Mouse (Mus musculus): Measurements from ENCODE around the gene Ccdc190. TPM values are rescaled to one million over a fixed set of nuclear protein-coding genes. Genes with fewer than 3 reads are reported as not detected.

Ccdc190 gene
- polyA plus RNA-seq, 1 experiment = 0.48 TPM

- H3K27ac ChIP-seq (ENCODE audit: control insufficient read depth, insufficient read depth, low read depth, low read length) = no peak overlapping the region
- H3K36me3 ChIP-seq (ENCODE audit: control insufficient read depth, insufficient read depth, low read length) = no peaks in the 10 kb centered on the region
- H3K4me1 ChIP-seq (ENCODE audit: control insufficient read depth, insufficient read depth, low read length) = peaks cover 7% of the 10 kb centered on the region
- TF ChIP-seq CTCF (IDR thresholded peaks at IDR 0.05; ENCODE audit: control insufficient read depth, insufficient read depth, insufficient replicate concordance, low read depth, low read length) (no peak), POLR2A (IDR thresholded peaks at IDR 0.05; ENCODE audit: control insufficient read depth, low read depth, low read length) (no peak)
- H3K27me3 ChIP-seq (ENCODE audit: control insufficient read depth, insufficient read depth, low read length) = no peaks in the 10 kb centered on the region
- H3K4me3 ChIP-seq (ENCODE audit: control insufficient read depth, low read depth, low read length) = no peak overlapping the region
Measured at GRCm38 (mm10) chr1:169932122-169932746, 3.8 kb downstream of the Ccdc190 start.

GRCm38 (mm10) chr1:169934005-169934725 lies 5.7 kb downstream of the Ccdc190 start:
- H3K36me3 ChIP-seq (ENCODE audit: control insufficient read depth, insufficient read depth, low read length) = no peaks in the 10 kb centered on the region
- peaks cover 7% of the 10 kb centered on the region for H3K4me1 ChIP-seq (ENCODE audit: control insufficient read depth, insufficient read depth, low read length)
- no peaks in the 10 kb centered on the region for H3K27me3 ChIP-seq (ENCODE audit: control insufficient read depth, insufficient read depth, low read length)
- peak overlapping the region; percentile 65 for H3K4me3 ChIP-seq (ENCODE audit: control insufficient read depth, low read depth, low read length)
- no peak overlapping the region for H3K27ac ChIP-seq (ENCODE audit: control insufficient read depth, insufficient read depth, low read depth, low read length)
- TF ChIP-seq CTCF (IDR thresholded peaks at IDR 0.05; ENCODE audit: control insufficient read depth, insufficient read depth, insufficient replicate concordance, low read depth, low read length) = peak; percentile 7; the same call in 1 of the 2 replicates
- TF ChIP-seq POLR2A (IDR thresholded peaks at IDR 0.05; ENCODE audit: control insufficient read depth, low read depth, low read length) = no peak

GRCm38 (mm10) chr1:169939345-169939744 lies 10.9 kb downstream of the Ccdc190 start:
- H3K4me3 ChIP-seq (ENCODE audit: control insufficient read depth, low read depth, low read length) = no peak overlapping the region
- H3K27me3 ChIP-seq (ENCODE audit: control insufficient read depth, insufficient read depth, low read length) = no peaks in the 10 kb centered on the region
- H3K4me1 ChIP-seq (ENCODE audit: control insufficient read depth, insufficient read depth, low read length) = no peaks in the 10 kb centered on the region
- TF ChIP-seq CTCF (IDR thresholded peaks at IDR 0.05; ENCODE audit: control insufficient read depth, insufficient read depth, insufficient replicate concordance, low read depth, low read length) = no peak
- TF ChIP-seq POLR2A (IDR thresholded peaks at IDR 0.05; ENCODE audit: control insufficient read depth, low read depth, low read length) = no peak
- no peaks in the 10 kb centered on the region for H3K36me3 ChIP-seq (ENCODE audit: control insufficient read depth, insufficient read depth, low read length)
- H3K27ac ChIP-seq (ENCODE audit: control insufficient read depth, insufficient read depth, low read depth, low read length) = no peak overlapping the region

GRCm38 (mm10) chr1:169946004-169946403 lies 17.6 kb downstream of the Ccdc190 start:
- H3K27me3 ChIP-seq (ENCODE audit: control insufficient read depth, insufficient read depth, low read length) = no peaks in the 10 kb centered on the region
- H3K27ac ChIP-seq (ENCODE audit: control insufficient read depth, insufficient read depth, low read depth, low read length) = no peak overlapping the region
- H3K36me3 ChIP-seq (ENCODE audit: control insufficient read depth, insufficient read depth, low read length) = no peaks in the 10 kb centered on the region
- no peak for TF ChIP-seq POLR2A (IDR thresholded peaks at IDR 0.05; ENCODE audit: control insufficient read depth, low read depth, low read length)
- TF ChIP-seq CTCF (IDR thresholded peaks at IDR 0.05; ENCODE audit: control insufficient read depth, insufficient read depth, insufficient replicate concordance, low read depth, low read length) = no peak
- peaks cover 2% of the 10 kb centered on the region; the same call in 1 of the 2 replicates for H3K4me1 ChIP-seq (ENCODE audit: control insufficient read depth, insufficient read depth, low read length)
- H3K4me3 ChIP-seq (ENCODE audit: control insufficient read depth, low read depth, low read length) = no peak overlapping the region

GRCm38 (mm10) chr1:169947654-169948053 lies 19.2 kb downstream of the Ccdc190 start:
- Histone ChIP-seq H3K4me3 (ENCODE audit: control insufficient read depth, low read depth, low read length) (no peak overlapping the region), H3K27ac (ENCODE audit: control insufficient read depth, insufficient read depth, low read depth, low read length) (no peak overlapping the region), H3K4me1 (ENCODE audit: control insufficient read depth, insufficient read depth, low read length) (peaks cover 2% of the 10 kb centered on the region; the same call in 1 of the 2 replicates), H3K36me3 (ENCODE audit: control insufficient read depth, insufficient read depth, low read length) (no peaks in the 10 kb centered on the region), H3K27me3 (ENCODE audit: control insufficient read depth, insufficient read depth, low read length) (no peaks in the 10 kb centered on the region)
- TF ChIP-seq POLR2A (IDR thresholded peaks at IDR 0.05; ENCODE audit: control insufficient read depth, low read depth, low read length) (no peak), CTCF (IDR thresholded peaks at IDR 0.05; ENCODE audit: control insufficient read depth, insufficient read depth, insufficient replicate concordance, low read depth, low read length) (no peak)

- no peak overlapping the region for H3K4me3 ChIP-seq (ENCODE audit: control insufficient read depth, low read depth, low read length)
- no peak for TF ChIP-seq POLR2A (IDR thresholded peaks at IDR 0.05; ENCODE audit: control insufficient read depth, low read depth, low read length)
- no peak for TF ChIP-seq CTCF (IDR thresholded peaks at IDR 0.05; ENCODE audit: control insufficient read depth, insufficient read depth, insufficient replicate concordance, low read depth, low read length)
- H3K4me1 ChIP-seq (ENCODE audit: control insufficient read depth, insufficient read depth, low read length) = peaks cover 2% of the 10 kb centered on the region; the same call in 1 of the 2 replicates
Measured at GRCm38 (mm10) chr1:169948280-169948679, 19.8 kb downstream of the Ccdc190 start.

GRCm38 (mm10) chr1:169948866-169949265 lies 20.4 kb downstream of the Ccdc190 start:
- peaks cover 2% of the 10 kb centered on the region; the same call in 1 of the 2 replicates for H3K4me1 ChIP-seq (ENCODE audit: control insufficient read depth, insufficient read depth, low read length)
- H3K27ac ChIP-seq (ENCODE audit: control insufficient read depth, insufficient read depth, low read depth, low read length) = no peak overlapping the region
- no peak for TF ChIP-seq CTCF (IDR thresholded peaks at IDR 0.05; ENCODE audit: control insufficient read depth, insufficient read depth, insufficient replicate concordance, low read depth, low read length)
- no peak for TF ChIP-seq POLR2A (IDR thresholded peaks at IDR 0.05; ENCODE audit: control insufficient read depth, low read depth, low read length)
- no peaks in the 10 kb centered on the region for H3K36me3 ChIP-seq (ENCODE audit: control insufficient read depth, insufficient read depth, low read length)
- H3K27me3 ChIP-seq (ENCODE audit: control insufficient read depth, insufficient read depth, low read length) = no peaks in the 10 kb centered on the region
- H3K4me3 ChIP-seq (ENCODE audit: control insufficient read depth, low read depth, low read length) = no peak overlapping the region

More at GRCm38 (mm10) chr1:169948280-169948679, 19.8 kb downstream of the Ccdc190 start:
- H3K27me3 ChIP-seq (ENCODE audit: control insufficient read depth, insufficient read depth, low read length) = no peaks in the 10 kb centered on the region
- no peak overlapping the region for H3K27ac ChIP-seq (ENCODE audit: control insufficient read depth, insufficient read depth, low read depth, low read length)
- H3K36me3 ChIP-seq (ENCODE audit: control insufficient read depth, insufficient read depth, low read length) = no peaks in the 10 kb centered on the region

All from testis, adult 2 months (tissue).